Mouse (Mus musculus) liver, embryonic 15.5 days (tissue): ENCODE results near the gene Selenbp2. TPM values are rescaled to one million over a fixed set of nuclear protein-coding genes. Genes with fewer than 3 reads are reported as not detected.
"Not testable (repeated sequence)": the region's sequence is repeated elsewhere in the genome, so short reads cannot be mapped to it uniquely, and the experiment has no call there.

ENCODE experiments used
- ATAC-seq: fragments of 200-750 bp; cut with Nextera tagmentation; 2 replicates; pipeline ENCODE4 v1.8.0; 2017; ENCODE audit warnings: moderate number of reproducible peaks, mild to moderate bottlenecking, moderate library complexity; ENCODE audit not compliant: insufficient read depth
- H3K27ac ChIP-seq: fragments of 300-500 bp; sonication (generic); replicated peaks from 2 replicates; pipeline ENCODE4 v1.5.1; 2015; ENCODE audit warnings: mild to moderate bottlenecking, inconsistent platforms
- H3K27me3 ChIP-seq: fragments of 300-500 bp; sonication (generic); 2 replicates; pipeline ENCODE4 v1.6.1; 2015; ENCODE audit warnings: mild to moderate bottlenecking, inconsistent platforms
- H3K36me3 ChIP-seq: fragments of 300-500 bp; sonication (generic); replicated peaks from 2 replicates; pipeline ENCODE4 v1.6.1; 2015; ENCODE audit warnings: moderate library complexity, mild to moderate bottlenecking, inconsistent platforms
- H3K4me1 ChIP-seq: fragments of 300-500 bp; sonication (generic); replicated peaks from 2 replicates; pipeline ENCODE4 v1.6.1; 2015; ENCODE audit warnings: inconsistent platforms
- H3K4me2 ChIP-seq: fragments of 300-500 bp; sonication (generic); 2 replicates; pipeline ENCODE4 v1.6.1; 2015; ENCODE audit warnings: moderate library complexity, mild to moderate bottlenecking, inconsistent platforms
- H3K4me3 ChIP-seq: fragments of 300-500 bp; sonication (generic); replicated peaks from 2 replicates; pipeline ENCODE4 v1.5.1; 2015; ENCODE audit warnings: mild to moderate bottlenecking, inconsistent platforms
- H3K9ac ChIP-seq: fragments of 300-500 bp; sonication (generic); 2 replicates; pipeline ENCODE4 v1.6.1; 2015; ENCODE audit warnings: moderate library complexity, mild to moderate bottlenecking, inconsistent platforms
- H3K9me3 ChIP-seq: fragments of 300-500 bp; sonication (generic); replicated peaks from 2 replicates; pipeline ENCODE4 v1.6.1; 2016; ENCODE audit warnings: inconsistent platforms
- WGBS: fragments of 180-500 bp; shearing (Covaris S2); methylation state at CpG from one replicate; pipeline ENCODE4 v1.1.7; 2015; ENCODE audit warnings: mixed read lengths; ENCODE audit not compliant: insufficient replicate concordance; 5-methylcytosine and 5-hydroxymethylcytosine counted together
- polyA plus RNA-seq: library from polyadenylated mRNA; unstranded; fragments of >200 nt; fragmentation: Nextera tagmentation; extraction: Ambion mirVana; gene quantifications from 2 replicates; pipeline ENCODE4 v1.2.1, GENCODE M21; 2015

Selenbp2 gene
- polyA plus RNA-seq = 69.0 and 92.7 TPM in 2 replicates

DNA sequence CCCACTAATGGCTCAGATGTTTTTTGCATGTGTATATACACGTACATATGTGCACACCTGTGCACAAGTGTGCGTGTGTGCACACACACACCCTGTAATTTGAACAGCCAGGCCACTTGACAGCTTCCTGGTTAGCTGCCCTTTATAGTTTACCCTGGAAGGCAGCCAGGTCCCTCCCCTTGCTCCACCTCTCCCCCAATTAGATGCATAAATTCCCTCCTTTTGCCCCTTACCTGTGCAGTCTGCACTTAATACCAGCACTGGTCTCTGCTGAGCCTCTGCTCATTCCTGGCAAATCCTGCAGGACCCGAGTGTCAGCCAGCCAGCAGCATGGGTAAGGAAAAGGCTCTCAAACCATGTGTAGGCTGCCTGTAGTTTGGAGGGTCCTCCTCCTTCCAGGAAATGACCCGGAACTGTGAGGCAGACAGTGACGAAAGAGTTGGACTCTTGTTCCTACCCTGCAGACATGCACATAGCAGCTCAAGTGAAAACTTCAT lies at the start of gene Selenbp2:
Gene Selenbp2, plus strand, starts transcription at position 228 of the 497 bp plus-strand sequence.
- Histone ChIP-seq H3K4me2 (no peak within 1 kb of the TSS; the same call in 1 of the 2 replicates), H3K4me1 (peaks cover 46% of the 10 kb centered on the region), H3K4me3 (no peak within 1 kb of the TSS), H3K27me3 (no peaks in the 10 kb centered on the region), H3K9me3 (no peaks in the 10 kb centered on the region), H3K27ac (no peak within 1 kb of the TSS), H3K36me3 (no peaks in the 10 kb centered on the region), H3K9ac (no peak within 1 kb of the TSS)
- ATAC-seq = peak; percentile 35
- WGBS = 58% methylated on average over 5 of the region's 5 CpGs

DNA sequence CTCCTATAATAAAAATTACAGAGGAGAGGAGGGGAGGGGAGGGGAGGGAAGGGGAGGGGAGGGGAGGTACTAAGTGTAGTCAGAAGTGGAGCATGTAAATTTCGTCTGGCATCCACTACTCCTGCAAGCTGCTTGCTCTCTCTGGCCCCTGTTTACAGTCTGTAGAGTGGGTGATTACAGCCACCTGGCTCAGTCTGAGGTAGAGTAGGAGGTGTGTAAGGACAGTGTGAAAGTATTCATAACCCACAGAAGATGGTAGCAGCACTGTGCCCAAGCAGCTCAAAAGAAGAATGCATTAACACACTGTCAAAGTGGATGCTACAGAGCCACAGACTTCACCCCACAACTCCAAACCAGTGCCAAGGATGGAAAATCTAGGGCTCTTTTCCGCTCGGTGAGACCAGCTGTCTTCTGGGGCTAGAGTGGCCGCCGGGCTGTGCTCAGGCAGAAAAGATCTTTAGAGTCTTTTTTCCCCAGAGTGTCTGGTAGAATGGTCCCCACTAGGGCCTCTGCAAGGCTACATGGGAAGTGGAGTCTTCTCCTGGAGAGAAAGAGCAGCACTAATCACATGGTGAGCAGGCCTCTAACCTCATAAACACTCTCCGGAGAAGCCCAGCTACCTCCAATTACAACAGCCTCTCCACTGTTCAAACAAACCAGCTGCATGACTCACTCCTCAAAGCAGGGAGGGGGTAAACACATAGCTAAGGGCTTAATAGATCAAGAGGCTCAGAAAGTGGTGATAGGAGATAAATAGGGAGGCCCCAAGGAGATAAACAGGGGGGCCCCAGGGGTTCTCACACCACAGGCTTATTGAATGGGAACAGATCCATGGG lies 44.4 kb upstream of the Selenbp2 start:
- 48% methylated on average over 6 of the region's 6 CpGs for WGBS
- H3K36me3 ChIP-seq = no peaks in the 10 kb centered on the region

GRCm38 (mm10) chr3:94650409-94650808 lies 42.9 kb upstream of the Selenbp2 start:
- H3K4me1 ChIP-seq = peaks cover 32% of the 10 kb centered on the region
- H3K9me3 ChIP-seq = no peaks in the 10 kb centered on the region
- H3K27ac ChIP-seq = no peak overlapping the region
- H3K36me3 ChIP-seq = no peaks in the 10 kb centered on the region
- H3K9ac ChIP-seq = no peak overlapping the region
- 82% methylated on average over 7 of the region's 7 CpGs for WGBS
- H3K27me3 ChIP-seq = no peaks in the 10 kb centered on the region
- H3K4me3 ChIP-seq = no peak overlapping the region
- no peak overlapping the region for H3K4me2 ChIP-seq
- ATAC-seq = no peak

More for the DNA sequence above, 44.4 kb upstream of the Selenbp2 start:
- H3K4me3 ChIP-seq = no peak overlapping the region
- H3K27me3 ChIP-seq = no peaks in the 10 kb centered on the region
- H3K4me1 ChIP-seq = peaks cover 32% of the 10 kb centered on the region
- ATAC-seq = peak; percentile 79
- no peaks in the 10 kb centered on the region for H3K9me3 ChIP-seq
- H3K4me2 ChIP-seq = peak overlapping the region; percentile 48
- H3K9ac ChIP-seq = peak overlapping the region; percentile 26; the same call in 1 of the 2 replicates
- peak overlapping the region; percentile 63 for H3K27ac ChIP-seq

GRCm38 (mm10) chr3:94653967-94654366 lies 39.4 kb upstream of the Selenbp2 start:
- not testable (repeated sequence) for H3K36me3 ChIP-seq, H3K9ac ChIP-seq, H3K27ac ChIP-seq, ATAC-seq, H3K27me3 ChIP-seq, H3K9me3 ChIP-seq, H3K4me3 ChIP-seq, H3K4me2 ChIP-seq
- 56% methylated on average over 1 of the region's 1 CpGs for WGBS
- peaks cover 38% of the 10 kb centered on the region for H3K4me1 ChIP-seq

- peak overlapping the region; percentile 82 for H3K4me2 ChIP-seq
- not testable (repeated sequence) for H3K9me3 ChIP-seq, H3K36me3 ChIP-seq, H3K27me3 ChIP-seq, H3K27ac ChIP-seq
- peaks cover 33% of the 10 kb centered on the region for H3K4me1 ChIP-seq
- 5% methylated on average over 26 of the region's 47 CpGs for WGBS
- peak overlapping the region; percentile 58 for H3K9ac ChIP-seq
- peak overlapping the region; percentile 60 for H3K4me3 ChIP-seq
- ATAC-seq = peak; percentile 43
Measured at GRCm38 (mm10) chr3:94657852-94658739, 35.3 kb upstream of the Selenbp2 start.

- peak; percentile 93 for ATAC-seq
- under 1% methylated on average over 22 of the region's 33 CpGs for WGBS
- peak within 1 kb of the TSS; percentile 58 for H3K9ac ChIP-seq
- H3K27ac ChIP-seq = peak within 1 kb of the TSS; percentile 84
- H3K27me3 ChIP-seq = peaks cover 11% of the 10 kb centered on the region; the same call in 1 of the 2 replicates
- not testable (repeated sequence) for H3K36me3 ChIP-seq, H3K9me3 ChIP-seq
- H3K4me1 ChIP-seq = peaks cover 32% of the 10 kb centered on the region
- H3K4me3 ChIP-seq = peak within 1 kb of the TSS; percentile 60
- H3K4me2 ChIP-seq = peak within 1 kb of the TSS; percentile 82
Measured at GRCm38 (mm10) chr3:94658740-94659095, 34.6 kb upstream of the Selenbp2 start, which contains the start of gene Tuft1. Gene Tuft1, minus strand, starts transcription at chr3:94658872.

GRCm38 (mm10) chr3:94659142-94659748 lies 34.1 kb upstream of the Selenbp2 start:
- peak overlapping the region; percentile 84 for H3K27ac ChIP-seq
- peak overlapping the region; percentile 43 for H3K4me3 ChIP-seq
- ATAC-seq = peak; percentile 82
- H3K9me3 ChIP-seq, H3K36me3 ChIP-seq: not testable (repeated sequence)
- H3K4me1 ChIP-seq = peaks cover 32% of the 10 kb centered on the region
- H3K27me3 ChIP-seq = peaks cover 11% of the 10 kb centered on the region; the same call in 1 of the 2 replicates
- H3K4me2 ChIP-seq = peak overlapping the region; percentile 70
- WGBS = 16% methylated on average over 8 of the region's 10 CpGs
- H3K9ac ChIP-seq = 0 out of 2 replicates have a peak overlapping the region, but pooled peaks have one; percentile 23

GRCm38 (mm10) chr3:94660841-94661240 lies 32.5 kb upstream of the Selenbp2 start:
- H3K36me3 ChIP-seq, H3K4me3 ChIP-seq, H3K9me3 ChIP-seq, H3K27ac ChIP-seq, H3K9ac ChIP-seq, ATAC-seq, H3K4me2 ChIP-seq: not testable (repeated sequence)
- 82% methylated on average over 2 of the region's 2 CpGs for WGBS
- Histone ChIP-seq H3K27me3 (peaks cover 11% of the 10 kb centered on the region; the same call in 1 of the 2 replicates), H3K4me1 (peaks cover 43% of the 10 kb centered on the region)

DNA sequence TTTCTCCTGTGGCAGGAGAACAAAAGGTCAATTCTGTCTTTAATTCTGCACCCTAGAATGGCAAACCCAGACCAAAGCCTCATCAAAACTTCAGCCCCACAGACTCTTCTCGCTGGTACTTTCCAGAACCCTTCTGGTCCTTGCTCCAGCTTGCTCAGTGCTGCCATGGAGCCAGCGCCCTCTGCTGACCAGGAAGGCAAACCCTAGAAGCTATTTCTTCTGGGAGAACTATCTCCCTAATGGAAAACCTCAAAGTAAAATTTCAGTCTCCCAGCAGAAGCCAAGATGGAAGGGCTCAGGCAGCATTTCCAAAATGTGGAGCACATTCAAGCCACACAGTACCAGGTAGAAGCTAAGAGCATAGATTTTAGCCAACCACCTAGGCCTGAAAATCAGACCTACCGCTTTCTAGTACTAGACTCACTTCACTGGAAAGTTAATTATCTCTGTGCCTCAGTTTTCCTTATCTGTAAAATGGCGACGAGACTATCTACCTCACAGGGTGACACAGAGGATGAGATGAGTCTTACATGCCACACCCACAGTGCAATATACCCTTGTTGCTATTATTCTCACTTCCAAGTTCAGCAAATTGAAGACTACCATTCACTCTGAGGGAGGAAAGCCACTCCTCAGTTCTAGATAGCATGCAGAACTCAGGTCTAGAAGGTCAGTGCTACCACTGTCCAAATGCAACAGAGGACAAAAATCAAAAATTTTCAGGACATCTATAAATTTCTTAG lies 28.1 kb upstream of the Selenbp2 start:
- peak overlapping the region; percentile 36 for H3K4me3 ChIP-seq
- H3K36me3 ChIP-seq, H3K9ac ChIP-seq, H3K9me3 ChIP-seq, H3K27me3 ChIP-seq: not testable (repeated sequence)
- H3K4me1 ChIP-seq = peaks cover 34% of the 10 kb centered on the region
- peak overlapping the region; percentile 86 for H3K27ac ChIP-seq
- peak; percentile 88 for ATAC-seq
- WGBS = 24% methylated on average over 5 of the region's 5 CpGs
- H3K4me2 ChIP-seq = peak overlapping the region; percentile 66

GRCm38 (mm10) chr3:94665896-94666295 lies 27.5 kb upstream of the Selenbp2 start:
- peak overlapping the region; percentile 50 for H3K9ac ChIP-seq
- H3K36me3 ChIP-seq, H3K9me3 ChIP-seq, H3K27me3 ChIP-seq: not testable (repeated sequence)
- WGBS = 9% methylated on average over 7 of the region's 7 CpGs
- peak overlapping the region; percentile 66 for H3K4me2 ChIP-seq
- peaks cover 31% of the 10 kb centered on the region for H3K4me1 ChIP-seq
- ATAC-seq = peak; percentile 93
- peak overlapping the region; percentile 86 for H3K27ac ChIP-seq
- H3K4me3 ChIP-seq = peak overlapping the region; percentile 36
